Mouse (Mus musculus): ENCODE data around the gene Acot5.
"Not testable (repeated sequence)": the region's sequence is repeated elsewhere in the genome, so short reads cannot be mapped to it uniquely, and the experiment has no call there.

Acot5 gene

GRCm38 (mm10) chr12:84063833-84064232 lies 5.3 kb upstream of the Acot5 start:
- no peak for DNase-seq

GRCm38 (mm10) chr12:84064621-84065020 lies 4.5 kb upstream of the Acot5 start:
- peak; percentile 32 for DNase-seq

GRCm38 (mm10) chr12:84067752-84068151 lies 1.4 kb upstream of the Acot5 start:
- no peak for DNase-seq

- no peak for DNase-seq
Observed at GRCm38 (mm10) chr12:84068296-84068695, 829 bp upstream of the Acot5 start.

- DNase-seq = peak; percentile 52
Observed at GRCm38 (mm10) chr12:84069582-84069981, 457 bp downstream of the Acot5 start.

- no peak for DNase-seq
Observed at GRCm38 (mm10) chr12:84071696-84072095, 2.6 kb downstream of the Acot5 start.

GRCm38 (mm10) chr12:84077371-84077990 lies 8.4 kb downstream of the Acot5 start:
- no peak for DNase-seq

- no peak for DNase-seq
Observed at GRCm38 (mm10) chr12:84083842-84084241, 14.7 kb downstream of the Acot5 start.

GRCm38 (mm10) chr12:84084581-84084980 lies 15.5 kb downstream of the Acot5 start:
- no peak for DNase-seq

GRCm38 (mm10) chr12:84094666-84095065 lies 25.5 kb downstream of the Acot5 start:
- DNase-seq = not testable (repeated sequence)

- DNase-seq = no peak
Observed at GRCm38 (mm10) chr12:84099605-84100004, 30.5 kb downstream of the Acot5 start.

GRCm38 (mm10) chr12:84100071-84100470 lies 30.9 kb downstream of the Acot5 start:
- no peak for DNase-seq

- DNase-seq = peak; percentile 30
Observed at GRCm38 (mm10) chr12:84100604-84101492, 31.7 kb downstream of the Acot5 start, which contains the start of gene Acot6. Gene Acot6 (plus strand): TSS chr12:84100654.

GRCm38 (mm10) chr12:84101493-84101845 lies 32.3 kb downstream of the Acot5 start:
- DNase-seq = no peak

GRCm38 (mm10) chr12:84107012-84107411 lies 37.9 kb downstream of the Acot5 start:
- no peak for DNase-seq

GRCm38 (mm10) chr12:84107692-84108091 lies 38.6 kb downstream of the Acot5 start:
- DNase-seq = no peak

GRCm38 (mm10) chr12:84109924-84110323 lies 40.8 kb downstream of the Acot5 start:
- DNase-seq = no peak

- no peak for DNase-seq
Observed at GRCm38 (mm10) chr12:84110814-84111213, 41.7 kb downstream of the Acot5 start.

GRCm38 (mm10) chr12:84113676-84114075 lies 44.6 kb downstream of the Acot5 start:
- DNase-seq = no peak

- peak; percentile 85 for DNase-seq
Observed at GRCm38 (mm10) chr12:84114153-84114994, 45.2 kb downstream of the Acot5 start, which contains the start of gene Dnal1. Gene Dnal1 (plus strand): TSS chr12:84114366.

GRCm38 (mm10) chr12:84119584-84119983 lies 50.5 kb downstream of the Acot5 start:
- no peak for DNase-seq
